Mouse (Mus musculus): ENCODE measurements around the gene Ccm2. TPM values are rescaled to one million over a fixed set of nuclear protein-coding genes. Genes with fewer than 3 reads are reported as not detected.

The Ccm2 gene
- total RNA-seq, 4 experiments from 2014 or later: 26.3 to 33.8 (median 29.8) TPM

DNA sequence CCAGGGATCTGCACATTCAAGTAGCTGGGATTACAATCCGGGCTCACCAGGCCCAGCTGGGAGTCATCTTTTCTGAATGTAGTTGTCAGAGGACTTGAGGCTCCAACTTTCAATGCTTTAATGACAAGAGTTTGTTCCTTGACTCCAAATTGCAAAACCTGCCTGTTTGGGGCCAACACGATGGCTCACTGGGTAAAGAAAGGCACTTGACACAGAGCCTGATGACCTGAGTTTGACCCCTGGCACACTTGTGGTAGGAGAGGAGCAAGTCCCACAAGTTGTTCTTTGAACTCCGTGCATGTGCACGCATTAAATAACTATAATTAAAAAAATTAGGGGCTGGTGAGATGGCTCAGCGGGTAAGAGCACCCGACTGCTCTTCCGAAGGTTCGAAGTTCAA, 16.7 kb upstream of the Ccm2 start:
- no peak for DNase-seq (ENCODE audit: low spot score)

DNA sequence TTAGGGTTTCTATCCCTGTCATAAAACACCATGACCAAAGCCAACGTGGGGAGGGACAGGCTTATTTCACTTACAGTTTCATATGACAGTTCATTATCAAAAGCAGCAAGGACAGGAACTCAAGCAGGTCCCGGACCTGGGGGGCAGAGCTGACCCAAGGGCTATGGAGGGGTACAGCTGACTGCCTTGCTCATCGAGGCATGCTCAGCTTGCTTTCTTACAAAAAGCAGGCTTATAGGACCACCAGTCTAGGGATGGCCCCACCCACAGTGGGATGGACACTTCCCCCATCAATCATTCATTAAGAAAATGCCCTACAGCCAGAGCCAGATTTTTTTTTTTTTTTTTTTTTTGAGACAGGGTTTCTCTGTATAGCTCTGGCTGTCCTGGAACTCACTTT, 15.9 kb upstream of the Ccm2 start:
- no peak for DNase-seq (ENCODE audit: low spot score)

- DNase-seq (ENCODE audit: low spot score): no peak
These were observed 2.0 kb upstream of the Ccm2 start for GRCm38 (mm10) chr11:6544683-6545082.

GRCm38 (mm10) chr11:6545186-6545856, 1.4 kb upstream of the Ccm2 start:
- DNase-seq (ENCODE audit: low spot score): no peak

GRCm38 (mm10) chr11:6545857-6546192, 862 bp upstream of the Ccm2 start:
- DNase-seq (ENCODE audit: low spot score): no peak

- peak; percentile 73 for DNase-seq (ENCODE audit: low spot score)
These were observed 472 bp downstream of the Ccm2 start for GRCm38 (mm10) chr11:6547037-6547680.

DNA sequence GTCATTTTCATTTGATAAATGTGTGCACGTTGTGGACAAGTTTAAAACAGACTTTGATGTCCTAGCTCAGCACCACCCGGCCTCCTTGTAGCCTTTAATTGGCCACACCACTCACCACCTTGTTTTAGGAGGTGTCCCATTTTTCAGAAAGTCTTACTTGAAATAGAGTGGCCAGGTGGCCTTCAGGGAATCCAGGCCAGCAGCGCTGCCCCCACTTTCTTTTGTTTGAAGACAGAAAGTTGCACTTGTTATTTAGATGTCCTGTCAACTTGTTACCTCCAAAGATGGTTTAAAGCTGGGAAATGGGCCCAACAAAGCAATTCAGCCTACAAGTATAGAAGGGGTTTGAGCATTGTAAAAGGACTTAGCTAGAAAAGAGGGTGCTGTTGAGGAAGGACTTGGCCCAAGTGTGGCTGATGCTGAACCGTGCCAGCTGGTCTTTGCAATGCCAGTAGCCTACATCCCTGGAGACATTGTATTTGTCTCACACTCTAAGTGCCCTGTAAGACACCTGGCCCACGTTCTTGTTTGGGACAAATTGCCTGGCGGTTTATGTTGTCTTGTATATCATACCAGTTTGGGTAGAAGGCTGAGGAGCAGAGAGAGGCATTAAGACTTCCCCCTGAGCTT, 1.1 kb downstream of the Ccm2 start:
- DNase-seq (ENCODE audit: low spot score): no peak

DNA sequence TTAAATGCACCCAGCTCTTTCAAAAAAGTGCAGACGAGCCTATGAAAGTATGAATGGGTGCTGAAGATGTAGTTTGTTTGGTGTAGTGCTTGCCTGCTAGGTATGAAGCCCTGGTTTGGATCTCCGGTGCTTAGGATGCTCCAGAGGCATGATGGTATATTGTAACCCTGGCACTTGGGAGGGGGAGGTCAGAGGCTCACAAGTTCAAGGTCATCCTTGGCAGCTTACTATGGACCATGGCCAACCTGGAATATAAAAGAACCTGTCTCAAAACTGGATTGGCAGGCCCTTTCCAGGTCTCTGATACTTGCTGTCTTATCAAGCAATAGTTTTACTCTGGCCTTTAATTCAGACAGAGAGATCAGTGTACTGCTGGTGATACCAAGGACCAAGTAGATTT, 3.1 kb downstream of the Ccm2 start:
- no peak for DNase-seq (ENCODE audit: low spot score)

DNA sequence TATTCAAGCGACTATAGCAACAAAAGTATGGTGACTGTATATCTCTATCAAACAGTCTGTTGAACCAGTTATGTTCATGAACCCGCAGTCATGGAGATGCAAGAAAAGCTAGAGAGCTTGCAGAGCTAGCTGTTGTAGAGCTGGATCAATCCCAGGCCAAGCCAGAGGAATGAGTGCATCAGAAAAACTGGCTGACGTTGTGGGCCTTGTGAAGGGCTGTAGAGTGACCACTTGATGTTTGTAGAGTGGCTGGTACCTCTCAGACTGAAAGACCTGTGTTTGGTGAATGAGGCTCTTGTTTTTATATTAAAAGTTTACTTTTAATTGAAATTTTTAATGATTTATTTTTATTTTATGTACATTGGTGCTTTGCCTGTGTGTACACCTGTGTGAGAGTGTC, 3.5 kb downstream of the Ccm2 start:
- no peak for DNase-seq (ENCODE audit: low spot score)

- DNase-seq (ENCODE audit: low spot score): no peak
These were observed 11.5 kb downstream of the Ccm2 start for GRCm38 (mm10) chr11:6558234-6558633.

- no peak for DNase-seq (ENCODE audit: low spot score)
These were observed 13.3 kb downstream of the Ccm2 start for GRCm38 (mm10) chr11:6559996-6560395.

DNA sequence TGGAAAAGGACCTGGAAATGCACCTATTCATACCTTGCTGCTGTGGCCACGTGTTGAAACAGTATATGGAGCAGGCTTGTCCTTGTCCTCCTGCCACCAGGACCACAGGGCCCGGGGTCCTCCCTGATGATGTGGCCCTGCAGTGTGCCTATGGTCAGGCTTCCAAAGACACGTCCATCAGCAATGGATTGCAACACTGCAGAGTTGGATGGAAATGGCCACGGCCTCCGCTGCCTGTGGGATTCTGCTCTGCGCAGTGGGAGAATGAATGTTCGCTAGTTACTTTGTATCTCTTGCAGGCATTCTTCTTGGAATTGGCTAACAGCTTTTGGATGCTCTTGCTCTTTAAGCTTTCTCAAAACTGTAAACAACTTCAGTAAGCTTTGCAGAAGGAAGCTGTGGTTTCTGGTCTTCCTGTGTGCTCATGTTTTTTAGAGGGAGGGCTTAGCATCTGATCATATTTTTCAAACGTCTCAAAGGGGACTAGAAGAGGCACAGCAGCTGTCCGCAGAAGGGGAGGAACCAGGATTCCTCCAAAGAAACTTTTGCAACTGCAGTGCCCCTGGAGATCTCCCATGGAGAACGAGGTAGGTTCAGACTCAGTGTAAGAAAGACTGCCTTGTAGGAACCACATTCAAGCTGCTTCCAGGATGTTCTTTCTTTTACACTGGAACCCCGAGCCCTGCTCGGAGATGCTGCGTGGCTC, 14.1 kb downstream of the Ccm2 start:
- DNase-seq (ENCODE audit: low spot score): peak; percentile 47

DNA sequence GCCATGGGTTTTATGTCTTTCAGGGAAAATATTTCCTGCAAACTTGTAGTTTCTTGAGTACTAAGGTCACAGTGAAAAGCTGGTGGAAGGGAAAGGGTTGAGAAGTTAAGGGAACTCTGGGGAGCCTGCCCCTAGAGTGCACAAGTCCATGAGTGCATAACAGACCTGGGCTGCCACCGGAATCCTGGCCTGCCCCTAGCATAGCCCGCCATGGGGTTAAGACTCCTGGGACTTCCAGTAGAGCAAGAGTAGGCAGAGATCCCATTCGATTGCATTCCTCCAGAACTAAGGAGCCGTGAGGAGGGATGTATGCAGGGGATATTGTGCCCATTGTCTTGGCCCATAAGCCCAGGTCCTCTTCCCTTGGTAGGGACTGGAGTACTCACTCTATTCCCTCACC, 14.8 kb downstream of the Ccm2 start:
- DNase-seq (ENCODE audit: low spot score): no peak

DNA sequence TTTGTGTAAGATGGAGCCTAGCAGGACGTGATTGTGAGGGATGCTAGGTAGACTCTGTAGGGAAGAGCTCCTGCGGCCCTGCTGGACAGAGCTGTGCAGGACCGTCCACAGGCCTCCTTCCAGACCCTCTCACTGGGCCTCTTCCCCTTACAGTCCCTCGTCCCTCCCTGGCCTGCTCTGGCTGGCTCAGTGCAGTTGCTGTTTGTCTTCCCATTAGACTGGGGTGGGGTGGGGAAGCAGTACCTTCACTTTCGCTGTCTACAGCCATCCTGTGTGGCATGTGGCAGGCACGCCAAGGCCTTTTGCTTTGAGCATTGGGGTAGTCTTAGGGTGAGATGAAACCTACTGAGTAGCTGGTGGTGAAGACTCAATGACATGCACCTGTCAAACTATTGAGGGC, 15.7 kb downstream of the Ccm2 start:
- DNase-seq (ENCODE audit: low spot score): no peak

- no peak for DNase-seq (ENCODE audit: low spot score)
These were observed 16.5 kb downstream of the Ccm2 start for GRCm38 (mm10) chr11:6563201-6563600.

GRCm38 (mm10) chr11:6566496-6566895, 19.8 kb downstream of the Ccm2 start:
- no peak for DNase-seq (ENCODE audit: low spot score)

DNA sequence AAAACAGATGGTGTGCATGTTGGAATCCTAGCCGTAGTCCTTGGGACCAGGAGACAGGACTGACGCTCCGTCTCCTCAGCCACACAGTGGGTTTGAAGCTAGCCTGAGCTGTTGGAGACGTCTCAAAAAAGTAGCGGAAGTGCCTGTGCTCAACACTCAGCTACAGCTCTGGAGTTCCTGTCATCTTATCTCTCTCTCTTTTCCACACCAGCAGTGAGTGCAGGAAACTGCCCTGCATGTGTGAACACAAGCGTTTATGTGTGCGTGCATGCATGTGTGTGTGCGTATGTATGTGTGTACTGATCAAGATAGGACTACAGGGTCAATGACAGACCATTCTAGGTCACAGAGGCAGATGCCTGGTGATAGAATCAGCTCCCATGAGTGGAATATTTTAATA, 21.3 kb downstream of the Ccm2 start:
- no peak for DNase-seq (ENCODE audit: low spot score)

- DNase-seq (ENCODE audit: low spot score): peak; percentile 40
These were observed 22.1 kb downstream of the Ccm2 start for GRCm38 (mm10) chr11:6568584-6569409.

DNA sequence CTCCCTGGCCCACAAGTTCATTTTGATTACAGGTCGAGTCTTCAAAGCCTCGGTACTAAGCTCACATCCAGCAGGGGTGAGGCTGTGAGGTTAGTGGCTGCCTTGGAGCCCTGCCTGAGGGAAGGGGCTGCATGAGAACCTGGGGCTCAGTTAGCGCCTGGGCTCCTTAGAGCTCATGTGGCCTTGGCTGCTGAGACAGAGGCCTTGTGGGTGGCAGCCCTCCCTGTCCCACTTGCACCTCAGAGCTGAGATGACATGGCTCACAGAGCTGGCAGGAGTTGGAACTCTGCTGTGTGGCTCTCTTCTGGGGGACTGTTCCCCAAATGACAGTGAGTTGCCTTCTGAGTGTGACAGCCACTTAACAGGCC, 22.7 kb downstream of the Ccm2 start:
- no peak for DNase-seq (ENCODE audit: low spot score)

- DNase-seq (ENCODE audit: low spot score): no peak
These were observed 29.5 kb downstream of the Ccm2 start for GRCm38 (mm10) chr11:6576151-6576550.

DNA sequence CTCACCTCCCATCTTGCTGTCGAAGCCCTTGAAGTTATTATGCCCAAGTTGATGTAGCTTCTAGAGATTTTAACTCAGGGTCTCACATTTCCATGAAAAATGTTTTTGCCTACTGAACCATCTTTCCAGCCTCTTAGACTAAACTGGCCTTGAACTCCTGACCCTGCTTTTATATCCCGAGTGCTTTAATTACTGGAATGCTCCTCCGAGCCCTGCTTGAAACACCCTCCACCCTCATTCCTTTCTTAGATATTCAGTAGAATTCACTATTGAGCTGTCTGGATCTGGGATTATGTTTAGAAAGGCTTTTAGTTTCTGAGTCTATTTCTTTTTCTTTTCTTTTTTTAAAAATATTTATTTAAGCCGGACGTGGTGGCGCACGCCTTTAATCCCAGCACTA, 32.7 kb downstream of the Ccm2 start:
- DNase-seq (ENCODE audit: low spot score): no peak

Data from heart, adult 8-10 months (tissue).